Mouse (Mus musculus): Measurements from ENCODE around the gene Tert. TPM values are rescaled to one million over a fixed set of nuclear protein-coding genes. Genes with fewer than 3 reads are reported as not detected.

The Tert gene
- polyA plus RNA-seq, 1 experiment, result 0.13 TPM

DNA sequence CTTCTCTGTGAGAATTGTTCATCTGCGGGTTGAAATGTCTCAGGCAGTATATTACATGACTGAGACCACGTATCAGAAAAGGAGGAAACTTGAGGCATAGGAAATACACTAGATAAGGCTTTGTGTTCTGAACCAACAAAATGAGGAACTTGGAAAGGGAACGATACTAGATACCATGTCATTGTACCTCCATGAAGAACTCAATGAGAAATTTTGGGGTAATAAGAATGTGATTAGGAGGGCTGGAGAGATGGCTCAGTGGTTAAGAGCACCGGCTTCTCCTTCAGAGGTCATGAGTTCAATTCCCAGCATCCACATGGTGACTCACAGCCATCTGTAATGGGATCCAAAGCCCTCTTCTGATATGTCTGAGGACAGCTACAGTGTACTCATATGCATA, 26.5 kb upstream of the Tert start:
- no peaks in the 10 kb centered on the region for H3K36me3 ChIP-seq (ENCODE audit: control insufficient read depth, insufficient read depth)
- H3ac ChIP-seq (ENCODE audit: control insufficient read depth, insufficient read length), result no peak overlapping the region
- TF ChIP-seq POLR2A (IDR thresholded peaks at IDR 0.05; ENCODE audit: insufficient read length, low read depth) (no peak), USF1 (IDR thresholded peaks at IDR 0.05; ENCODE audit: low read depth) (no peak), POLR2AphosphoS2 (IDR thresholded peaks at IDR 0.05; ENCODE audit: insufficient read length, low read depth) (no peak), TCF3 (IDR thresholded peaks at IDR 0.05; ENCODE audit: insufficient read length, low read depth) (no peak), MYOD1 (IDR thresholded peaks at IDR 0.05; ENCODE audit: control insufficient read depth in 1 of 3, insufficient read length in 2 of 3, low read depth in 2 of 3) (no peak), MYOG (IDR thresholded peaks at IDR 0.05; ENCODE audit: control insufficient read depth in 1 of 3, insufficient read depth in 1 of 3, insufficient read length in 2 of 3, low read depth in 2 of 3) (no peak), MAX (IDR thresholded peaks at IDR 0.05; ENCODE audit: low read depth) (no peak), TCF12 (IDR thresholded peaks at IDR 0.05; ENCODE audit: insufficient read depth, poor library complexity, severe bottlenecking) (no peak), CEBPB (IDR thresholded peaks at IDR 0.05; ENCODE audit: insufficient read depth, poor library complexity, severe bottlenecking) (no peak), SRF (IDR thresholded peaks at IDR 0.05; ENCODE audit: control insufficient read depth, insufficient read length, low read depth) (no peak), REST (IDR thresholded peaks at IDR 0.05; ENCODE audit: insufficient read depth, insufficient read length) (no peak), E2F4 (IDR thresholded peaks at IDR 0.05; ENCODE audit: insufficient read depth) (no peak)
- peaks cover 8% of the 10 kb centered on the region for H3K27me3 ChIP-seq (ENCODE audit: control insufficient read depth, insufficient read depth, insufficient read length)
- H3K4me2 ChIP-seq (ENCODE audit: low read depth), result no peak overlapping the region
- peaks cover 11% of the 10 kb centered on the region for H3K79me2 ChIP-seq (ENCODE audit: control insufficient read depth, insufficient read depth)
- H3K4me3 ChIP-seq, result no peak overlapping the region

DNA sequence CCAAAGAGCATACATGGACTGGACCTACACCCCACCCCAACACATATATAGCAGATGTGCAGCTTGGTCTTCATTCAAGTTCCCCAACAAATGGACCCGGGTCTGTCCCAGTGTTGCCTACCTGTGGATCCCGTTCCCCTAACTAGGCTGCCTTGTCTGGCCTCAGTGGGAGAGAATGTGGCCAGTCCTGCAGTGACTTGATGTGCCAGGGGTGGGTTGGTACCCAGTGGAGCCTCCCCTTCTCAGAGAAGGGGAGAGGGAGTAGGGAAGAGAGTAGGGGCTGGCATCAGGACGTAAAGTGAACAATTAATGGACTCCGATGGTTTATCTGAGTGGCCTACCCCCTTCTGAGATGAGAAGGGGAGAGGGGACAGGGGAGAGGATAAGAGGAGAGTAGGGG, 23.7 kb upstream of the Tert start:
- Histone ChIP-seq H3ac (ENCODE audit: control insufficient read depth, insufficient read length) (peak overlapping the region; percentile 50), H3K4me2 (ENCODE audit: low read depth) (peak overlapping the region; percentile 99), H3K36me3 (ENCODE audit: control insufficient read depth, insufficient read depth) (peaks cover 12% of the 10 kb centered on the region), H3K27me3 (ENCODE audit: control insufficient read depth, insufficient read depth, insufficient read length) (peaks cover 8% of the 10 kb centered on the region), H3K4me3 (peak overlapping the region; percentile 96), H3K79me2 (ENCODE audit: control insufficient read depth, insufficient read depth) (peaks cover 12% of the 10 kb centered on the region)
- TF ChIP-seq POLR2A (IDR thresholded peaks at IDR 0.05; ENCODE audit: insufficient read length, low read depth) (no peak), USF1 (IDR thresholded peaks at IDR 0.05; ENCODE audit: low read depth) (no peak), TCF12 (IDR thresholded peaks at IDR 0.05; ENCODE audit: insufficient read depth, poor library complexity, severe bottlenecking) (no peak), MYOD1 (IDR thresholded peaks at IDR 0.05; ENCODE audit: control insufficient read depth in 1 of 3, insufficient read length in 2 of 3, low read depth in 2 of 3) (no peak), MAX (IDR thresholded peaks at IDR 0.05; ENCODE audit: low read depth) (no peak), CEBPB (IDR thresholded peaks at IDR 0.05; ENCODE audit: insufficient read depth, poor library complexity, severe bottlenecking) (no peak), E2F4 (IDR thresholded peaks at IDR 0.05; ENCODE audit: insufficient read depth) (no peak), REST (IDR thresholded peaks at IDR 0.05; ENCODE audit: insufficient read depth, insufficient read length) (no peak), MYOG (IDR thresholded peaks at IDR 0.05; ENCODE audit: control insufficient read depth in 1 of 3, insufficient read depth in 1 of 3, insufficient read length in 2 of 3, low read depth in 2 of 3) (no peak), SRF (IDR thresholded peaks at IDR 0.05; ENCODE audit: control insufficient read depth, insufficient read length, low read depth) (no peak)

DNA sequence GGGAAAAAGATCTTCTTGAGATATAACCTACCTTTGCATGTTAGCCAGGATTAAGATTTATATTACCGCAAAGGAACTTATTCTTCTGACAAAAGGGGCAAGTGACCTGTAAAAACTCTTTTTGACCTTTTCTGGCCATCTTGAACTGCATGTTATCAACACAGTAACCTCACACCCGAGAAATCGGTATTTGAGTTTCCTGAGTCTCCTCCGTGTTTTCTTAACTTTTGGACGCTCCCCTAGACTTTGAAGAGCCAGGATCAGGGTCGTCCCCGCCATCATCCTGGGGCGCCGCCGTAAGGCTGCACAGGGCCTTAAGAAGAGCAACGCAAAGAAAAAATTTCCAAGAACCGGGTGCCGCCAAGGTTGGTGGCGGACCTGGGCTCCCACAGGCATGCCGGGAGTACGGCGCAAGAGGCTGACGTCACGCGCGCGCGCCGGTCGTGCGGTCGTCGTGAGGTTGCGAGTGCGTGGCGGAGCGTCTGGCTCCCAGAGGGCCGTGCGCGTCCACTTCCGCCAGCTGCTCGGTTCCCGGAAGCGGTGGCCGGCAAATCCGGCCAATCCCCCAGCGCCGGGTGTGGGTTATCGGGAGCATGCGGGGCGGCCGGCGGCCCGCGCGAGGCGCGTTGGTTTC, 23.1 kb upstream of the Tert start, which contains the start of gene Clptm1l:
Gene Clptm1l (plus strand): TSS at position 485 of the 634 bp plus-strand sequence.
- H3K79me2 ChIP-seq (ENCODE audit: control insufficient read depth, insufficient read depth), result peaks cover 12% of the 10 kb centered on the region
- peak within 1 kb of the TSS; percentile 50 for H3ac ChIP-seq (ENCODE audit: control insufficient read depth, insufficient read length)
- peaks cover 12% of the 10 kb centered on the region for H3K36me3 ChIP-seq (ENCODE audit: control insufficient read depth, insufficient read depth)
- TF ChIP-seq TCF3 (IDR thresholded peaks at IDR 0.05; ENCODE audit: insufficient read length, low read depth), result no peak
- TF ChIP-seq POLR2AphosphoS2 (IDR thresholded peaks at IDR 0.05; ENCODE audit: insufficient read length, low read depth), result peak; percentile 87
- no peak for TF ChIP-seq CEBPB (IDR thresholded peaks at IDR 0.05; ENCODE audit: insufficient read depth, poor library complexity, severe bottlenecking)
- peak; percentile 25 for TF ChIP-seq MAX (IDR thresholded peaks at IDR 0.05; ENCODE audit: low read depth)
- peak; percentile 51 for TF ChIP-seq E2F4 (IDR thresholded peaks at IDR 0.05; ENCODE audit: insufficient read depth)
- peak; percentile 89 for TF ChIP-seq POLR2A (IDR thresholded peaks at IDR 0.05; ENCODE audit: insufficient read length, low read depth)
- no peak for TF ChIP-seq USF1 (IDR thresholded peaks at IDR 0.05; ENCODE audit: low read depth)
- peak in 2 of 3 experiments; percentile 60 to 83 for TF ChIP-seq MYOD1 (IDR thresholded peaks at IDR 0.05; ENCODE audit: control insufficient read depth in 1 of 3, insufficient read length in 2 of 3, low read depth in 2 of 3)
- peak; percentile 92 for TF ChIP-seq SRF (IDR thresholded peaks at IDR 0.05; ENCODE audit: control insufficient read depth, insufficient read length, low read depth)
- TF ChIP-seq MYOG (IDR thresholded peaks at IDR 0.05; ENCODE audit: control insufficient read depth in 1 of 3, insufficient read depth in 1 of 3, insufficient read length in 2 of 3, low read depth in 2 of 3), result peak in 2 of 3 experiments; percentile 84 to 92
- no peak for TF ChIP-seq TCF12 (IDR thresholded peaks at IDR 0.05; ENCODE audit: insufficient read depth, poor library complexity, severe bottlenecking)
- peak; percentile 24 for TF ChIP-seq REST (IDR thresholded peaks at IDR 0.05; ENCODE audit: insufficient read depth, insufficient read length)
- peaks cover 7% of the 10 kb centered on the region for H3K27me3 ChIP-seq (ENCODE audit: control insufficient read depth, insufficient read depth, insufficient read length)
- peak within 1 kb of the TSS; percentile 99 for H3K4me2 ChIP-seq (ENCODE audit: low read depth)
- peak within 1 kb of the TSS; percentile 96 for H3K4me3 ChIP-seq

DNA sequence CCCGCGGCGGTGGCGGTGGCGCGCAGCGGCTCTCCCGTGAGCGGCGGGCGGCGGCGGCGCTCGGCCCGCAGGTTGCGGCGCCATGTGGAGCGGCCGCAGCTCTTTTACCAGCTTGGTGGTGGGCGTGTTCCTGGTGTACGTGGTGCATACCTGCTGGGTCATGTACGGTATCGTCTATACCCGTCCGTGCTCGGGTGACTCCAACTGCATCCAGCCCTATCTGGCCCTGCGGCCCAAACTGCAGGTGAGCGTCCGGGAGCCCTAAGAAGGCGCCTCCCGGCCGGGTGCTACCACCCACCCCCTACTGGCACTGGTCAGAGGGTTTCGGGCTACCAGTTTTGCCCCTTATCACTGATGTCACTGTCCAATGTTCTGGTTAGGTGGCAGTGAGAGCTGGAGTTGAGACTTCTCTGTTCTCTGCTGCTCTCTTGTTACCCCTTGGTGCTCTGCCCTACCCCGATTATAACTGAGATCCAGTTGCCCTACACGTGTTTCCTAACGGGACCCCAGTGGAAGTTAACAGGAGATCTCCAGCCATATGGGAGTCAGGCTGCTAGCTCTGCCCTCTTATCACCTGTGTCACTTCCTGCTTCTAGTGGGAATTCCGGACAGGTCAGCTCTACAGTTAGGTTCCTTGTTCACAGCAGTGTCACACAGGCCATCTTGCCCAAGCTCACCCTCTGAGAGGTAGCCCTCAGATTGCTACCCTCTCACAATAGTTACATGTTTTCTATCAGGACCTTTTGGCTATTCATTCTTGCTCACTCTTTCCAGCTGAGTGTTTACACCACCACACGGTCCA, 22.4 kb upstream of the Tert start:
- Histone ChIP-seq H3K4me2 (ENCODE audit: low read depth) (peak overlapping the region; percentile 89), H3K4me3 (peak overlapping the region; percentile 96), H3K36me3 (ENCODE audit: control insufficient read depth, insufficient read depth) (peaks cover 15% of the 10 kb centered on the region), H3K27me3 (ENCODE audit: control insufficient read depth, insufficient read depth, insufficient read length) (no peaks in the 10 kb centered on the region), H3K79me2 (ENCODE audit: control insufficient read depth, insufficient read depth) (peaks cover 12% of the 10 kb centered on the region), H3ac (ENCODE audit: control insufficient read depth, insufficient read length) (peak overlapping the region; percentile 50)
- TF ChIP-seq REST (IDR thresholded peaks at IDR 0.05; ENCODE audit: insufficient read depth, insufficient read length), result no peak
- TF ChIP-seq TCF3 (IDR thresholded peaks at IDR 0.05; ENCODE audit: insufficient read length, low read depth), result no peak
- no peak for TF ChIP-seq TCF12 (IDR thresholded peaks at IDR 0.05; ENCODE audit: insufficient read depth, poor library complexity, severe bottlenecking)
- no peak for TF ChIP-seq MAX (IDR thresholded peaks at IDR 0.05; ENCODE audit: low read depth)
- no peak for TF ChIP-seq MYOG (IDR thresholded peaks at IDR 0.05; ENCODE audit: control insufficient read depth in 1 of 3, insufficient read depth in 1 of 3, insufficient read length in 2 of 3, low read depth in 2 of 3)
